Mouse (Mus musculus) embryonic facial prominence, embryonic 13.5 days (tissue): Measurements from ENCODE around the gene Agap2. TPM values are rescaled to one million over a fixed set of nuclear protein-coding genes. Genes with fewer than 3 reads are reported as not detected.

Source experiments
- ATAC-seq: fragments of 200-750 bp; cut with Nextera tagmentation; 2 replicates; pipeline ENCODE4 v1.8.0; 2017; ENCODE audit warnings: low read depth; ENCODE audit not compliant: insufficient number of reproducible peaks, insufficient read depth, low FRiP score, low TSS enrichment
- H3K27ac ChIP-seq: fragments of 300-500 bp; sonication (generic); 2 replicates; pipeline ENCODE4 v1.5.1; 2015; ENCODE audit warnings: moderate library complexity, mild to moderate bottlenecking, inconsistent platforms
- H3K27me3 ChIP-seq: fragments of 300-500 bp; sonication (generic); 2 replicates; pipeline ENCODE4 v1.6.1; 2015; ENCODE audit warnings: mild to moderate bottlenecking, inconsistent platforms
- H3K36me3 ChIP-seq: fragments of 300-500 bp; sonication (generic); 2 replicates; pipeline ENCODE4 v1.6.1; 2015; ENCODE audit warnings: mild to moderate bottlenecking, inconsistent platforms
- H3K4me1 ChIP-seq: fragments of 300-500 bp; sonication (generic); 2 replicates; pipeline ENCODE4 v1.6.1; 2015; ENCODE audit warnings: inconsistent platforms
- H3K4me2 ChIP-seq: fragments of 300-500 bp; sonication (generic); 2 replicates; pipeline ENCODE4 v1.6.1; 2015; ENCODE audit warnings: moderate library complexity, mild to moderate bottlenecking, inconsistent platforms
- H3K4me3 ChIP-seq: fragments of 300-500 bp; sonication (generic); 2 replicates; pipeline ENCODE4 v1.5.1; 2015; ENCODE audit warnings: mild to moderate bottlenecking, inconsistent platforms
- H3K9ac ChIP-seq: fragments of 300-500 bp; sonication (generic); 2 replicates; pipeline ENCODE4 v1.6.1; 2015; ENCODE audit warnings: mild to moderate bottlenecking, inconsistent platforms
- H3K9me3 ChIP-seq: fragments of 300-500 bp; sonication (generic); 2 replicates; pipeline ENCODE4 v1.6.1; 2016; ENCODE audit warnings: inconsistent platforms
- WGBS: fragments of 180-500 bp; shearing (Covaris S2); methylation state at CpG from one replicate; pipeline ENCODE4 v1.1.7; 2015; ENCODE audit warnings: mixed read lengths; 5-methylcytosine and 5-hydroxymethylcytosine counted together
- polyA plus RNA-seq: library from polyadenylated mRNA; unstranded; fragments of >200 nt; fragmentation: Nextera tagmentation; extraction: Ambion mirVana; gene quantifications from 2 replicates; pipeline ENCODE4 v1.2.1, GENCODE M21; 2015

The Agap2 gene
- polyA plus RNA-seq, 1 experiment from 2014 or later: 0.34 TPM

DNA sequence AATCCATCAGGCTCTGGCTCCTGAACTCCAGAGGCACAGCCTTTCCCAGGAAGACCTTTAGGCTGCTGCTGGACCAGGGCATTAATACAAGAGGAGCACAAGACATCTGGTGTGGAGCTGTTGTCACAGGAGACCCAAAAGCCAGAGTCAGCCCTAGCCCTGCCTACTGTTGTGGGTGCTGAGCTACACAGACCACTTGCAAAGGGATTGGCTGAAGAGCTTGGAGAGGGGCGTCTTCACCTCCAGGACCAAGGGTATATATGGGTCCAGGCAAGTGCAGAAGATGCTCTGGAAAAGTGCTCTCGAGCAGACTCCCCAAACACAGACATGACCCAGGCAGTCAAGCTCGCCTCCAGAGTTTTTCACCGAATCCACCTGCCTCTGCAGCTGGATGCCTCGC is 27.1 kb upstream of the Agap2 start, which contains the start of gene Cyp27b1:
Cyp27b1 (plus strand) TSS at position 297 of the 400 bp plus-strand sequence.
- Histone ChIP-seq H3K4me2 (peak within 1 kb of the TSS; percentile 35), H3K9ac (peak within 1 kb of the TSS; percentile 11; the same call in 1 of the 2 replicates), H3K27me3 (peaks cover 58% of the 10 kb centered on the region), H3K27ac (no peak within 1 kb of the TSS), H3K9me3 (no peaks in the 10 kb centered on the region), H3K36me3 (peaks cover 35% of the 10 kb centered on the region), H3K4me3 (peak within 1 kb of the TSS; percentile 16), H3K4me1 (peaks cover 15% of the 10 kb centered on the region)
- WGBS: 20% methylated on average over 5 of the region's 5 CpGs
- ATAC-seq: no peak

DNA sequence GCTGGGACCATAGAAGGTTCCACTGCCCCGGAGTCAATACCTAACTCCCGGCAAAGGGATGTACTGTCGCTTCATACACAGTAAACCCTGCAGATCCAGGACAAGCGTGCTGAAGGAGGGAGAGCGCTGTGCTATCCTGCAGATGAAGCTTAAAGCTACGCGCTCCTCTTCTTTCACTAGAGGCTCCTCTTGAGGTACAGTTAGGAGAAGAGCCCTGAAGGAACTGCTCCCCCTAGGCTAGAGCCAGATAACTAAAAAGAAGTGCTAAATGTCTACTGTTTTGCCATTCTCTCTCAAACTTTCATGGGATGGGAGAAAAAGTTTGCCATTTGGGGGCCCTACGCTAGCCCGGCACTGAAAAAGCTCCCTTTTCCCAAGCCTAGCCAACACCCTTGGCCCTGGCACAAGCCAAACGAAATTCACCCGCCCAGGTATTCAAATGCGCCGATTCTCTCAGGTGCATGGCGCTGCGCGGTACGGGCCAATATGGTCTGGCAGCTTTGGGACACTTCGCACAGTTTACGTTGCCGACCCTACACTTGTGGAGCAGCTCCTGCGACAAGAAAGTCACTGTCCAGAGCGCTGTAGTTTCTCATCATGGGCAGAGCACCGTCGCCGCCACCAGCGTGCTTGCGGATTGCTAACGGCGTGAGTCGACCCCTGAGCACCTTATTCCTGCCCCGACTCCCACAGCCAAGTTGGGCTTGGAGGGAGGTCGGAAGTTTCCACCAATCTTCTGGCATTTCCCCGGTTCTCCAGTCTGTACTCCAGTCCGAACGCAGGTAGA is 26.3 kb upstream of the Agap2 start:
- Histone ChIP-seq H3K4me2 (peak overlapping the region; percentile 35), H3K27ac (no peak overlapping the region), H3K27me3 (peaks cover 61% of the 10 kb centered on the region), H3K4me1 (peaks cover 11% of the 10 kb centered on the region; the same call in 1 of the 2 replicates), H3K9me3 (no peaks in the 10 kb centered on the region), H3K4me3 (peak overlapping the region; percentile 16), H3K36me3 (peaks cover 28% of the 10 kb centered on the region), H3K9ac (peak overlapping the region; percentile 11; the same call in 1 of the 2 replicates)
- WGBS: 4% methylated on average over 35 of the region's 35 CpGs
- no peak for ATAC-seq

DNA sequence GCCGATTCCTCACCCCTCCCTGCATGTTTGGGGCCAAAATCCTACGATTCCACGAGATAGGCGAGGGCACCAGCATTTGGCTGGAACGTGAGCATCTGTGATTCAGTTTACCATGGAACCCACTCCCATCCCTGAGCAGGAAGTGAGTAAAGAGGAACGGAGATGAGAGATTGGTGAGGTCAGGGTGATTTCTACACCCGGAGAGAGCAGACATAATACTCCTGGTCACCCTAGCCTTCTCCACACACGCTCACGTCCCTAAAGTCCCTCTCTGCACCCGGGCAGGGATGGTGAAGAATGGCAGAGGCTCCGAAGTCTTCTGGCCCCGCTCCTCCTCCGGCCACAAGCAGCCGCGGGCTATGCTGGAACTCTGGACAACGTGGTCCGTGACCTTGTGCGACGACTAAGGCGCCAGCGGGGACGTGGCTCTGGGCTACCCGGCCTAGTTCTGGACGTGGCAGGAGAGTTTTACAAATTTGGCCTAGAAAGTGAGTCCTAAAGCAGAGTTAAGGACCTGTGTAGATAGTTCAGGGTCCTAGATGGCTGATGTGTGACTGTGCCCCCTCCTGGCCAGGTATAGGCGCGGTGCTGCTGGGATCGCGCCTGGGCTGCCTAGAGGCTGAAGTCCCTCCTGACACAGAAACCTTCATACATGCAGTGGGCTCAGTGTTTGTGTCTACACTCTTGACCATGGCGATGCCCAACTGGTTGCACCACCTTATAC is 25.5 kb upstream of the Agap2 start:
- H3K9me3 ChIP-seq: no peaks in the 10 kb centered on the region
- H3K4me3 ChIP-seq: peak overlapping the region; percentile 16
- peaks cover 30% of the 10 kb centered on the region for H3K36me3 ChIP-seq
- H3K4me1 ChIP-seq: peaks cover 11% of the 10 kb centered on the region; the same call in 1 of the 2 replicates
- no peak overlapping the region; the same call in 1 of the 2 replicates for H3K9ac ChIP-seq
- WGBS: 3% methylated on average over 29 of the region's 29 CpGs
- no peak overlapping the region for H3K27ac ChIP-seq
- H3K27me3 ChIP-seq: peaks cover 63% of the 10 kb centered on the region
- ATAC-seq: no peak
- peak overlapping the region; percentile 35 for H3K4me2 ChIP-seq

DNA sequence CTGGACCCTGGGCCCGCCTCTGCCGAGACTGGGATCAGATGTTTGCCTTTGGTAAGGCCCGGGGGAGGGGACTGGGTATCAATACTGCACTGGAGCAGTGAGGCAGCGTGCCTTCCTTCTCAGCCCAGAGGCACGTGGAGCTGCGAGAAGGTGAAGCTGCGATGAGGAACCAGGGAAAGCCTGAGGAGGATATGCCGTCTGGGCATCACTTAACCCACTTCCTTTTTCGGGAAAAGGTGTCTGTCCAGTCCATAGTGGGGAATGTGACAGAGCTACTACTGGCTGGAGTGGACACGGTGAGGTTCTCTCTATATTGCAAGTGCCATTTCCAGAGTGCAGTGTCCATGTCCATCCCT is 25.0 kb upstream of the Agap2 start:
- Histone ChIP-seq H3K27me3 (peaks cover 63% of the 10 kb centered on the region), H3K36me3 (peaks cover 27% of the 10 kb centered on the region), H3K4me3 (peak overlapping the region; percentile 16; the same call in 1 of the 2 replicates), H3K4me2 (0 out of 2 replicates have a peak overlapping the region, but pooled peaks have one; percentile 35), H3K9me3 (no peaks in the 10 kb centered on the region), H3K9ac (no peak overlapping the region; the same call in 1 of the 2 replicates), H3K4me1 (peaks cover 11% of the 10 kb centered on the region; the same call in 1 of the 2 replicates), H3K27ac (no peak overlapping the region)
- ATAC-seq: no peak
- WGBS: 14% methylated on average over 10 of the region's 10 CpGs

DNA sequence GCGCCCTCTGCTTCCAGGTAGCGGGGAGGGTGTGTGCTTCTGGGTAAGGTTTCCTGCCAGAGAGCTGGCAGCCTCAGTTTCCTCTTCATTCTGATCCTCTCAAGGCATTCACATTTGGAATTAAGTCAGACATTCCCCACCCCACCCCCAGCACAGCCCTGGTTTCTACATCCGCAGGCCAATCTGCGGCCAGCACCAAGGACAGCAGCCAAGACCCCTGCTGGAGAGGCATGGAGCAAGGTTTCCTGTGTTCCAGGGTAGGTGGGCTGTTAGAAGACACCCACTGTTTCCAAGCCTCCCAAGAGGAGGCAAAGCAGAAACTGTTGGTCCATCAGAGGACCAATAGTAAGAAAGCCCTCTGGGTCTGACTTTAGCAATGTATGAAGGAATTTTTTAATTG is 20.4 kb upstream of the Agap2 start:
- Histone ChIP-seq H3K9me3 (no peaks in the 10 kb centered on the region), H3K4me3 (no peak overlapping the region), H3K27me3 (peaks cover 49% of the 10 kb centered on the region), H3K4me2 (no peak overlapping the region), H3K27ac (no peak overlapping the region), H3K36me3 (peaks cover 32% of the 10 kb centered on the region), H3K4me1 (peaks cover 21% of the 10 kb centered on the region), H3K9ac (no peak overlapping the region)
- WGBS: 61% methylated on average over 4 of the region's 4 CpGs
- ATAC-seq: no peak

DNA sequence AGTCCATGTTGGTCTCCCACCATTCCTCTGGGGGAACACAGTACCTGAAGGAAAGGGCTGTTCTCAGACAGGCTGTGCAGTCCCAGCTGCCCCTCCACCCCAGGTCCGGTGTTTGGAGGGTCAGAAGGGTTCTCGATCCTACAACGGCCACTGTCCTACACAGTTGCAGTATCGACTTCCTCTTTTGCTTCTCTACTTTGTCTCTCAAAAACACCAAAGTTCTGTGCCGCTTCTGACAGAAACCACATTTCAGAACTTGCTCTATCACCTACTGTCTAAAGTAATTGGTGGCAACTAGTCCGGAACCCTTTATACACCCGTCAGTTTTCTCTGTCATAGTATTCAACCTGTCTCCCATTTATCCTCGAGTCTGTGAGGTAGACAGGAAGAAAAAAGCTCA is 19.7 kb upstream of the Agap2 start:
- Histone ChIP-seq H3K9me3 (no peaks in the 10 kb centered on the region), H3K4me3 (no peak overlapping the region), H3K36me3 (peaks cover 32% of the 10 kb centered on the region), H3K4me2 (no peak overlapping the region), H3K9ac (no peak overlapping the region), H3K4me1 (peaks cover 20% of the 10 kb centered on the region), H3K27me3 (peaks cover 47% of the 10 kb centered on the region), H3K27ac (no peak overlapping the region)
- 84% methylated on average over 8 of the region's 8 CpGs for WGBS
- no peak for ATAC-seq

DNA sequence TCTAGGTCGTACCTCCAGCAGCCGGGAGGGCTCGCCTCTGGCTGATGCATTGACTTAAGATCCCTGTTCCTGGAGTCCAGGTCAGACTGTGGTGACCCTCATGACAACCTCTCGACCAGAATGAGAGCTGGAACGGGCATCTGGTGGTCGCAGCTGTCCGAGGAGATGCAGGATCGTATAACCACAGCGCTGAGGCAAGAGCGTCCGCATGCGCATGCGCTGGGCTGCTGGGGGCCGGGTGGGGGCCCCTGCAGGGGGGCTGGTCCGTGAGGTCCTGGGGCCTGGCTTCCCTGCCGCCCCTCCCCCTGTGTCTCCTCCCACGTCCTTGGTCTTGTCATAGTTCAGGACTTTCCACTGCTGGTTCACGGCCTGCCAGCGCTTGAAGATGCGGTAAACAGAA is 18.6 kb upstream of the Agap2 start:
- H3K9ac ChIP-seq: no peak overlapping the region
- 80% methylated on average over 20 of the region's 20 CpGs for WGBS
- no peak overlapping the region for H3K4me3 ChIP-seq
- no peak overlapping the region for H3K27ac ChIP-seq
- peaks cover 32% of the 10 kb centered on the region for H3K36me3 ChIP-seq
- ATAC-seq: no peak
- no peaks in the 10 kb centered on the region for H3K9me3 ChIP-seq
- no peak overlapping the region for H3K4me2 ChIP-seq
- H3K27me3 ChIP-seq: peaks cover 47% of the 10 kb centered on the region
- peaks cover 23% of the 10 kb centered on the region for H3K4me1 ChIP-seq

DNA sequence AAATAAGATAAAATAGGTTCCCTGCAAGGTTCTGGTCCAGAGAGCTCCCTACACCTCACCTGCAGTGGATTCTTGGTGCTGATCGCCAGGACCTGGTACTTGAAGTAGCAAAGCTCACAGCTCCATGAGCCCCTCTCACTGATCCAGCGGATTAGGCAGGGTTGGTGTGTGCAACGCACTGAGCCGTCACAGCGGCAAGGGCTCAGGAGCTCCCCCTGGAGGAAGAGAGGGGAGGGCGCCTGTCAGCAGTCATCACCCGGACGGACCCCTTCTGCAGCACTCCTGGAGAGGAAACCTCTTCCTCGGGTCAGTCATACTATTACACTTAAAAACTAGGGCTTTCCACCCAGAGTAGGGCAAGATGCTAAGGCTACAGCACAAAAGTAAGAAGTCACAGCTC is 16.9 kb upstream of the Agap2 start:
- ATAC-seq: no peak
- peak overlapping the region; percentile 87 for H3K4me3 ChIP-seq
- H3K36me3 ChIP-seq: peaks cover 32% of the 10 kb centered on the region
- no peak overlapping the region for H3K27ac ChIP-seq
- 2% methylated on average over 9 of the region's 9 CpGs for WGBS
- peaks cover 36% of the 10 kb centered on the region for H3K27me3 ChIP-seq
- peaks cover 23% of the 10 kb centered on the region for H3K4me1 ChIP-seq
- H3K4me2 ChIP-seq: peak overlapping the region; percentile 94
- H3K9ac ChIP-seq: peak overlapping the region; percentile 88; the same call in 1 of the 2 replicates
- H3K9me3 ChIP-seq: no peaks in the 10 kb centered on the region

DNA sequence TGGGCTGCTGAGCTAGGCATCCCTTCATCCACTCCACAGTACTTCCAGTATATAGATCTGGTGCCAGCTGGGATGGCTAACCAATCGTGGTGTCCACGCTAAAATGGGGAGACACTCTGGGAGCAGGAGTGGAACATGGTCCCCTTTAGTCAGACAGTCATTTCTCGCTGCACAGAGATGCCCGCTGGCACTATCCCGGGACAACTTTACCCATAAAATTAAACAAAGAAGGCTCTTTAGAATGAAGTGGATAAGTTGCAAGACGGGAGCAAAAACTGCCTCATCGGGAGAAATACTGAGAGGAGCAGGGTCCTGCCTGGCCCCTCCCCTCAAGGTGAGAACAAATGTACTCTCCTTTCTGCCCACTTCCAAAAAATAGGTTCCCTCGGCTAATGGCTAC is 16.4 kb upstream of the Agap2 start:
- H3K4me2 ChIP-seq: peak overlapping the region; percentile 94
- H3K27me3 ChIP-seq: peaks cover 34% of the 10 kb centered on the region
- no peak overlapping the region for H3K27ac ChIP-seq
- H3K4me3 ChIP-seq: peak overlapping the region; percentile 87
- H3K9me3 ChIP-seq: no peaks in the 10 kb centered on the region
- no peak for ATAC-seq
- 8% methylated on average over 8 of the region's 8 CpGs for WGBS
- H3K4me1 ChIP-seq: peaks cover 23% of the 10 kb centered on the region
- H3K36me3 ChIP-seq: peaks cover 32% of the 10 kb centered on the region
- peak overlapping the region; percentile 88 for H3K9ac ChIP-seq

DNA sequence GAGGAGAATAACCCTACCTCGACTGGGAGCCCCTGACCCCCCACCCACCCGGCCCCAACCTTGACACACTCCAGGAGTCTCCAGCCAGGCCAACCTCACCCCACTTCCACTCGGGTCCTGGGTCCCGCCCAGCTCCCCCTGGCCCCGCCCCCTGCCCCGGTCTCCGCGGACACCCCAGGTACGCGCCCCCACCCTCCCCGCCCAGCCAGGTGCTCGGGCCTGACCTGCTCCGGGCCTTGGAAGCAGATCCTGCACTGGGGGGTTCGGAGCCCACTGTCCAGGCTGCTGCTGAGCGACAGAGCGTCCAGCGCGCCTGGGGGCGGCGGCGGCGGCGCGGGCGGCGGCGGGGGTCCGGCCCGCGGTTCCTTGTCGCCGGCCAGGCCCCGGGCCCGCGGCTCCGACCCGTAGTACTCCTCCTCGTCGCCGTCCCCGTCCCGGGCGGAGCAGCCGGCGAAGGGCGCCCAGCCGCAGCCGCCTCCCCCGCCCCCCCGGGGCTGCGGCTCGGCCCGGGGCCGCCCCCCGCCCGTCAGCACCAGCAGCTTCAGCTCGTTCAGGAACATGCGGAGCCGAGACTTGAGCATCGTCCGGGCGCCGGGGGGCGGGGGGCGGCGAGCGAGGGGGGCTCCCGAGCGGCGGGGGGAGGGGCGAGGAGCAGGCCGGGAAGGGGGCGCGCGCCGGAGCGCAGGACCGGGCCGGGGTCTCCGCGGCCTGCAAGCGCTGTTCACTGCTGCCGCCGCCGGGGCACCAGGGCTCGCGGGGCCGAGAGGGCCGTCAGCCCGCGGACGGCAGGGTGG is 15.7 kb upstream of the Agap2 start:
- Histone ChIP-seq H3K9me3 (no peaks in the 10 kb centered on the region), H3K27ac (peak overlapping the region; percentile 57), H3K4me3 (peak overlapping the region; percentile 87), H3K4me2 (peak overlapping the region; percentile 94), H3K36me3 (peaks cover 27% of the 10 kb centered on the region), H3K9ac (peak overlapping the region; percentile 88), H3K4me1 (peaks cover 23% of the 10 kb centered on the region), H3K27me3 (peaks cover 31% of the 10 kb centered on the region)
- 0% methylated on average over 46 of the region's 92 CpGs for WGBS
- no peak for ATAC-seq
